Mouse (Mus musculus) neural tube, embryonic 15.5 days (tissue): ENCODE measurements around the gene Mpdu1. TPM values are rescaled to one million over a fixed set of nuclear protein-coding genes. Genes with fewer than 3 reads are reported as not detected.
A peak's percentile ranks its signal among the peaks of the same experiment; 100 is the strongest.

ENCODE experiments used
- ATAC-seq: fragments of 200-750 bp; cut with Nextera tagmentation; 2 replicates; pipeline ENCODE4 v1.8.0; 2017; ENCODE audit warnings: mild to moderate bottlenecking, moderate TSS enrichment, moderate library complexity; ENCODE audit not compliant: low FRiP score
- H3K27ac ChIP-seq: fragments of 300-500 bp; sonication (generic); replicated peaks from 2 replicates; pipeline ENCODE4 v1.5.1; 2015; ENCODE audit warnings: mild to moderate bottlenecking, inconsistent platforms
- H3K27me3 ChIP-seq: fragments of 300-500 bp; sonication (generic); replicated peaks from 2 replicates; pipeline ENCODE4 v1.6.1; 2015; ENCODE audit warnings: inconsistent platforms
- H3K36me3 ChIP-seq: fragments of 300-500 bp; sonication (generic); 2 replicates; pipeline ENCODE4 v1.6.1; 2015; ENCODE audit warnings: inconsistent platforms
- H3K4me1 ChIP-seq: fragments of 300-500 bp; sonication (generic); 2 replicates; pipeline ENCODE4 v1.6.1; 2015; ENCODE audit warnings: inconsistent platforms
- H3K4me2 ChIP-seq: fragments of 300-500 bp; sonication (generic); 2 replicates; pipeline ENCODE4 v1.6.1; 2015; ENCODE audit warnings: inconsistent platforms, mild to moderate bottlenecking, moderate library complexity
- H3K4me3 ChIP-seq: fragments of 300-500 bp; sonication (generic); replicated peaks from 2 replicates; pipeline ENCODE4 v1.5.1; 2015; ENCODE audit warnings: mild to moderate bottlenecking, inconsistent platforms
- H3K9ac ChIP-seq: fragments of 300-500 bp; sonication (generic); replicated peaks from 2 replicates; pipeline ENCODE4 v1.6.1; 2015; ENCODE audit warnings: mild to moderate bottlenecking, inconsistent platforms
- H3K9me3 ChIP-seq: fragments of 300-500 bp; sonication (generic); replicated peaks from 2 replicates; pipeline ENCODE4 v1.6.1; 2016; ENCODE audit warnings: inconsistent platforms
- WGBS: fragments of 180-500 bp; shearing (Covaris S2); methylation state at CpG from one replicate; pipeline ENCODE4 v1.1.7; 2015; ENCODE audit warnings: mixed read lengths; 5-methylcytosine and 5-hydroxymethylcytosine counted together
- polyA plus RNA-seq: library from polyadenylated mRNA; unstranded; fragments of >200 nt; fragmentation: Nextera tagmentation; extraction: Ambion mirVana; gene quantifications from 2 replicates; pipeline ENCODE4 v1.2.1, GENCODE M21; 2015

The Mpdu1 gene
- polyA plus RNA-seq, 1 experiment from 2014 or later = 101 TPM

GRCm38 (mm10) chr11:69657462-69657881 lies 5.0 kb downstream of the Mpdu1 start:
- Histone ChIP-seq H3K9me3 (no peaks in the 10 kb centered on the region), H3K4me3 (no peak overlapping the region), H3K9ac (no peak overlapping the region), H3K27me3 (no peaks in the 10 kb centered on the region), H3K4me2 (no peak overlapping the region), H3K4me1 (peaks cover 35% of the 10 kb centered on the region), H3K27ac (no peak overlapping the region), H3K36me3 (peaks cover 52% of the 10 kb centered on the region)
- 87% methylated on average over 15 of the region's 15 CpGs for WGBS
- no peak for ATAC-seq

- H3K9ac ChIP-seq = no peak overlapping the region
- 81% methylated on average over 10 of the region's 10 CpGs for WGBS
- ATAC-seq = no peak
- no peaks in the 10 kb centered on the region for H3K9me3 ChIP-seq
- H3K4me2 ChIP-seq = no peak overlapping the region
- no peak overlapping the region for H3K4me3 ChIP-seq
- H3K27ac ChIP-seq = no peak overlapping the region
- H3K36me3 ChIP-seq = peaks cover 59% of the 10 kb centered on the region
- peaks cover 34% of the 10 kb centered on the region for H3K4me1 ChIP-seq
- no peaks in the 10 kb centered on the region for H3K27me3 ChIP-seq
Observed at GRCm38 (mm10) chr11:69656617-69657461, 5.6 kb downstream of the Mpdu1 start.

- H3K4me2 ChIP-seq = 0 out of 2 replicates have a peak overlapping the region, but pooled peaks have one; percentile 15
- H3K36me3 ChIP-seq = peaks cover 67% of the 10 kb centered on the region
- no peak overlapping the region for H3K27ac ChIP-seq
- peaks cover 26% of the 10 kb centered on the region for H3K4me1 ChIP-seq
- H3K27me3 ChIP-seq = no peaks in the 10 kb centered on the region
- ATAC-seq = no peak
- WGBS = 71% methylated on average over 5 of the region's 5 CpGs
- no peak overlapping the region for H3K9ac ChIP-seq
- H3K4me3 ChIP-seq = no peak overlapping the region
- no peaks in the 10 kb centered on the region for H3K9me3 ChIP-seq
Observed at GRCm38 (mm10) chr11:69656065-69656455, 6.4 kb downstream of the Mpdu1 start.

- 0 out of 2 replicates have a peak within 1 kb of the TSS, but pooled peaks have one; percentile 2 for H3K4me3 ChIP-seq
- 22% methylated on average over 34 of the region's 34 CpGs for WGBS
- ATAC-seq = peak; percentile 63
- peak within 1 kb of the TSS; percentile 48; the same call in 1 of the 2 replicates for H3K27ac ChIP-seq
- H3K27me3 ChIP-seq = no peaks in the 10 kb centered on the region
- peaks cover 73% of the 10 kb centered on the region for H3K36me3 ChIP-seq
- H3K4me1 ChIP-seq = peaks cover 21% of the 10 kb centered on the region
- H3K4me2 ChIP-seq = peak within 1 kb of the TSS; percentile 15; the same call in 1 of the 2 replicates
- H3K9ac ChIP-seq = no peak within 1 kb of the TSS; the same call in 1 of the 2 replicates
- no peaks in the 10 kb centered on the region for H3K9me3 ChIP-seq
Observed at GRCm38 (mm10) chr11:69655264-69656064, 7.0 kb downstream of the Mpdu1 start, which contains the start of gene Sox15. Gene Sox15 (plus strand): TSS chr11:69655314.

DNA sequence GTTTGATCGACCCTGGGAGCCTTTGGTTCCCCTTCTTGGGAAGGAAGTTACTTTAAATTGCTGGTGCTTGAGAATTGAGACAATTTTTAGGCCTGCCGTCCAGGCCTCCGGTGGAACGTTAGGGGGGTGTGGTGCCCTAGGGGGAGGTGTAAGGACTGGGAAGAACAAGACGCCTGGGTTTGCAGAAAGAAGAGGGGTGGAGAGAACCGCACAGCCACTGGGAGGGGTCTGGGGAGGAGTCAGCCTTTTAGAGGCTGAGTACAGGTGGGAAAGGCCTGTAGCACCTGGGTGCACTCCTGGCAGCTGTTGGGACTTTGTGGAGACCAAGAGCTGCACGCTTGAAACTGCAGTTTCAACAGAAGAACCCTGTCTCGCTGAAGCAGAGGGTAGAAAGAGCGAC lies 7.7 kb downstream of the Mpdu1 start:
- 51% methylated on average over 9 of the region's 9 CpGs for whole genome bisulfite sequencing
- ATAC-seq = no peak
- no peaks in the 10 kb centered on the region for H3K27me3 ChIP-seq
- no peak overlapping the region for H3K4me2 ChIP-seq
- H3K4me3 ChIP-seq = no peak overlapping the region
- H3K9me3 ChIP-seq = no peaks in the 10 kb centered on the region
- H3K27ac ChIP-seq = 0 out of 2 replicates have a peak overlapping the region, but pooled peaks have one; percentile 4
- H3K4me1 ChIP-seq = peaks cover 18% of the 10 kb centered on the region
- peaks cover 80% of the 10 kb centered on the region for H3K36me3 ChIP-seq
- H3K9ac ChIP-seq = no peak overlapping the region

GRCm38 (mm10) chr11:69653399-69653798 lies 9.0 kb downstream of the Mpdu1 start:
- peaks cover 18% of the 10 kb centered on the region for H3K4me1 ChIP-seq
- WGBS = 70% methylated on average over 5 of the region's 5 CpGs
- H3K9me3 ChIP-seq = no peaks in the 10 kb centered on the region
- no peak for ATAC-seq
- H3K9ac ChIP-seq = no peak overlapping the region
- H3K27me3 ChIP-seq = no peaks in the 10 kb centered on the region
- H3K4me2 ChIP-seq = no peak overlapping the region
- H3K4me3 ChIP-seq = no peak overlapping the region
- peaks cover 81% of the 10 kb centered on the region for H3K36me3 ChIP-seq
- H3K27ac ChIP-seq = no peak overlapping the region

- H3K36me3 ChIP-seq = peaks cover 95% of the 10 kb centered on the region
- WGBS = 94% methylated on average over 5 of the region's 5 CpGs
- ATAC-seq = no peak
- H3K9me3 ChIP-seq = no peaks in the 10 kb centered on the region
- no peak overlapping the region for H3K27ac ChIP-seq
- H3K4me1 ChIP-seq = no peaks in the 10 kb centered on the region
- no peak overlapping the region for H3K9ac ChIP-seq
- H3K4me2 ChIP-seq = no peak overlapping the region
- H3K27me3 ChIP-seq = no peaks in the 10 kb centered on the region
- no peak overlapping the region for H3K4me3 ChIP-seq
Observed at GRCm38 (mm10) chr11:69645860-69646259, 16.6 kb downstream of the Mpdu1 start.

DNA sequence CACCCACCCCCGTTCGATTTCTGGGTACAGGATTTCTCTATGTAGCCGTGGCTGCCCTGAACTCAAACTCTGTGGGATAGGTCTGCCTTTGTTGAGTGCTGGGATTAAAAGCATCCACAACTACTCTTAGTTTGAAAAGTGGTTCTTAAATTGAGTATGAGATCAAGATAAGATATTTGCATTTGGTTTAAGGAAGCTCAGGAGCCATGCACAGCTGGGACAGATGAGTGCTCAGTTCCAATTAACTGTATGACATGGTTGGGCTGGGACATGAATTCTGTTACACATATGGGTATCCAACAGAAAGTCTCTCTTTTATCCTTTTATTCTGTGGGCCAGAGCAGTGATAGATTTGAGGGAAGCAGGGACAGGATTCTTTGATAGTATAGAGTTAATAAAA lies 27.0 kb downstream of the Mpdu1 start:
- peaks cover 11% of the 10 kb centered on the region for H3K36me3 ChIP-seq
- no peak for ATAC-seq
- H3K27me3 ChIP-seq = no peaks in the 10 kb centered on the region
- no peak overlapping the region for H3K4me3 ChIP-seq
- H3K4me1 ChIP-seq = peaks cover 32% of the 10 kb centered on the region
- peak overlapping the region; percentile 76 for H3K4me2 ChIP-seq
- no peak overlapping the region for H3K27ac ChIP-seq
- H3K9ac ChIP-seq = no peak overlapping the region
- no peaks in the 10 kb centered on the region for H3K9me3 ChIP-seq
- 93% methylated on average over 3 of the region's 3 CpGs for WGBS

- peak; percentile 45 for ATAC-seq
- no peaks in the 10 kb centered on the region for H3K9me3 ChIP-seq
- peaks cover 34% of the 10 kb centered on the region for H3K4me1 ChIP-seq
- H3K4me3 ChIP-seq = peak overlapping the region; percentile 88
- H3K4me2 ChIP-seq = peak overlapping the region; percentile 76
- H3K9ac ChIP-seq = peak overlapping the region; percentile 97
- no peaks in the 10 kb centered on the region for H3K36me3 ChIP-seq
- WGBS = under 1% methylated on average over 30 of the region's 50 CpGs
- peak overlapping the region; percentile 96 for H3K27ac ChIP-seq
- H3K27me3 ChIP-seq = no peaks in the 10 kb centered on the region
Observed at GRCm38 (mm10) chr11:69633128-69633866, 29.1 kb downstream of the Mpdu1 start.

GRCm38 (mm10) chr11:69632284-69633089 lies 30.0 kb downstream of the Mpdu1 start, which contains the start of gene Fxr2:
Gene Fxr2 (plus strand): TSS chr11:69632990.
- no peaks in the 10 kb centered on the region for H3K9me3 ChIP-seq
- H3K4me3 ChIP-seq = peak within 1 kb of the TSS; percentile 88
- 0% methylated on average over 28 of the region's 56 CpGs for WGBS

More at GRCm38 (mm10) chr11:69632284-69633089, 30.0 kb downstream of the Mpdu1 start, which contains the start of gene Fxr2:
- Histone ChIP-seq H3K4me1 (peaks cover 34% of the 10 kb centered on the region), H3K4me2 (peak within 1 kb of the TSS; percentile 76), H3K9ac (peak within 1 kb of the TSS; percentile 97), H3K36me3 (no peaks in the 10 kb centered on the region), H3K27me3 (no peaks in the 10 kb centered on the region), H3K27ac (peak within 1 kb of the TSS; percentile 96)
- peak; percentile 99 for ATAC-seq
